Mouse (Mus musculus): Measurements from ENCODE around the gene Clec16a.

Clec16a gene

DNA sequence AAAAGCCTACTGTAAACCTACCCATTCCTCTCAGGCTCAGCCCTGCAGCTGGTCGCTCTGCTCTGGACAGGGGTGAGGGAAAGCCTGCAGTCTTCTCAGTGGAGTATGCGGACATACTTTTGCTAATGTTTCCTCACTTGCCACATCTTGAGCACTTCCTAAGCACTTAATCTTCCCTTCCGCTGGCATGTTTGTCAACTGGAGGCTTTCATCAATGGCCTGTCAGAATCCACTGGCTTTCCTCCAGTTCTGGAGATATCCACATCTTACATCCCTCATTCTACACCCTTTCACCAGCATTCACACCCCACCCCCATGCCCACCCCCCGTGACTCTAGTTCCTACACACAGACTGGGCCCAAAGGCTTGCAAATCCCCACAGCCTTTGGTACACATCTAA lies 182.5 kb downstream of the Clec16a start:
- no peak for DNase-seq

GRCm38 (mm10) chr16:10728886-10729285 lies 183.7 kb downstream of the Clec16a start:
- no peak for DNase-seq

- no peak for DNase-seq
Observed at GRCm38 (mm10) chr16:10730941-10731340, 185.8 kb downstream of the Clec16a start.

- DNase-seq = no peak
Observed at GRCm38 (mm10) chr16:10731785-10732184, 186.6 kb downstream of the Clec16a start.

- no peak for DNase-seq
Observed at GRCm38 (mm10) chr16:10732421-10732820, 187.3 kb downstream of the Clec16a start.

GRCm38 (mm10) chr16:10735781-10736180 lies 190.6 kb downstream of the Clec16a start:
- no peak for DNase-seq

DNA sequence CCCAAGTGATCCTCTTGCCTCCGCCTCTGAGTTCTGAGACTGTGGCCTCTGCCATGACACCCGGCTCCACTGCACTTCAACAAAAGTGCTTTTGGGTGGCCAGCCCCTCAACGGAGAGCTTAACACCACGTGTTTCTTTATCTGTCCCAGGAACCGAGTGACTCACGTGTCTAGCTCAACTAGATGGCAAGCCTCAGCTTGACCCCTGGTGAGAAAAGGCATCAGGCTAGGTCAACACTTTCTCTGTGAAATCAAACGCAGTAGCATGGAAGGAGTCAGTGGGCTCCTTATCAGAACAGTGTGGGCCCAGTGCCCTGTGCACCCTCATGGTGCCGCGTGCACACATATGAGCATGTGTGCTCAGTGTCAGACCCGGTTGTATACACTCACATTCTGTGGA lies 191.2 kb downstream of the Clec16a start:
- no peak for DNase-seq

DNA sequence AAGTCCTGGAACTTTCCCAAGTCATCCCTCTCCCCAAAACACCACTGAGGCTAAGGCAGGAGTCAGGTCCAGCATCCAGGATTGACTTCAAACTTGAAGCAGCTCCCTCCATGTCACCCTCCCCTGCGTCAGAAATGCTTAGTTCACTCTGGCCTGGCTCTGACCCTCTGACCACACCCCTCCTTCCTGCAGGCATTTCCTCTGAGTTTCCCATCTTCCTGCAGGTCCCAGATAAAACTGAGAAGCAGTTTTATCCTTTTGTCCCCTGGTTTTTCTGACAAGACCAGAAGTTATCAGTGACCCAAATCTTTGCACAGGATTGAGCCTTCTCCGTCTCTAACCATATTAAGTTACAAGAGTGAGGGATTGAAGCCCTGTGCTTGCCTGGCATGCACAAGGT lies 192.4 kb downstream of the Clec16a start:
- DNase-seq = no peak

DNA sequence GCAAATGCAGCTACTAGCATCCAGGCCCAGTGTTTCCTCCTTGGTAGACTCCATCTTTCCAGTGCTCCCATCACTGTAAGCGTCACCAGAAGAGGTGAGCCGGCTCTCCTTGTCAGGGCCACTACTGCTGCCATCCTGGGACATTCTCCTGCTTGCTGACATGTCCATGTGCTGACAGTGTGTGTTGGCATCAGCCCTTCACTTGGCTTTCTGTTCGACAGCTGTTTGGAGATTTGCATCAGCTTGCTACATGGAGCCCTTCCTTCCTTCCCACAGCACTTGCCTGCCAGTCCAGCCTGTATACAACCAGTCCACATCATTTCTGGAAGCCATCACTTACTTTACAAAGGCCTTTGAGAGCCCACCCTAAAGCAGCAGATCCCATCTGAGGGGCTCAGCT lies 193.7 kb downstream of the Clec16a start:
- no peak for DNase-seq

DNA sequence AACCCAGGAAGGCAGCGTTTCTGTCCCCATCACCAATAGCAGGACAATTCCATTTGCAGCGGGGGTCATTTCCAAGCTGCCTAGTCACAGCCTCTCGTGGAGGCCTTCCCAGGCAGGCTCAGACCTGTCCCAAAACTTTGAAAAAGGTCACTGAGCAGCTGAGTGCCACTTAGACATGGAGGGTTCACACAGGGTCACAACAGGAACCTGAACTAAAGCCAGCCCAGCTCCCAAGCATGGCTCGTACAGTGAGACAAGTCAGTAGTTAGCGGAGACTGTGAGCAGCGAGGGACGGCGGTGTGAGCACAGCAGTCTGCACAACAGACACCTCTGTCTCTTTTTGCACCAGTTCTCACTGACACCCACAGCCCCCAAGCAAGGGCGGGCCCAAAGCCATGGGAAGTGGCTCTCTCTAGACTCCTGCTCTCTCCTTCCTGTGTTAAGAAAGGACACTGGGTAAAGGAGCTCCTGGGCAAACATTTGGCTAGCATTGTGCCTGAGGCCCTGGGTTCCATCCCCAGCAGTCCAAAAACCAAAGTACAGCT lies 194.8 kb downstream of the Clec16a start:
- no peak for DNase-seq

GRCm38 (mm10) chr16:10741082-10741481 lies 195.9 kb downstream of the Clec16a start:
- no peak for DNase-seq

DNA sequence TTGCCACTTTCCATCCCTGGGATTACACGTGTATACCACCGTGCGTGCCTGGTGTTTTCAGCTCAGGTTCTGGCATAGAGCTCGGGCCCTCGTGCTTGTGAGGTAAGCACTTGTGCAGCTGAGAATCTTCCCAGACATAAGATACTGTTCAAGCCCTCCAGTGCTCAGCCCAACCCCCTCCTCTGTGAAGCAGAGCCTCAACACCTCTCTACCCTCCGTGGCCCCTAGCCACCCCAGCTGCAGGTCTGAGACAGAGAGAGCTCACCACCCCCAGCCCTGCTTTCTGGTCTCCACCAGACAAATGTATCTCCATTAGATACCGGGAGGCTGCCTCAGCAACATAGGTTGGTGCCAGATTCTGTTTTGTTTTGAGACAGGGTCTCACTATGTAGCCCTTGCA lies 204.1 kb downstream of the Clec16a start:
- no peak for DNase-seq

- peak; percentile 74 for DNase-seq
Observed at GRCm38 (mm10) chr16:10749824-10750223, 204.7 kb downstream of the Clec16a start.

GRCm38 (mm10) chr16:10754521-10755296 lies 209.6 kb downstream of the Clec16a start:
- no peak for DNase-seq

DNA sequence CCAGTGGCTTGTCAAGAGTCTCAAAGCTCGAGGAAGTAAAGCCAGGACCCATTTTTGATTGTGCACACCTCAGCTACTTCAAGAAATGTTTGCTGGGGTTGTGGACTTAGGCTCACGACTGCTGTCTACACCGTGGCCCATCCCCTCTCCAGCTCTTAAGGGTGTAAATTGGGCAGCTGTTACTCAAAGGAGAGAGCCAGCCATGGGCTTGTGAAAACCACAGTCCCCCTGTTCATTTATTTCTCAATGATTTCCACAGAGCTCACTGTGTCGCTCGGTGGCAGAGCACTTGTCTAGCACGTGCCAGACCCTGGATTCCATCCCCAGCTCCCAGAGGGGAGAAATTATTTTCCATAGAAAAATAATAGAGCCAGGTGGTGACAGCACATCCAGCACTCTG lies 211.0 kb downstream of the Clec16a start:
- DNase-seq = no peak

GRCm38 (mm10) chr16:10761182-10761581 lies 216.0 kb downstream of the Clec16a start:
- no peak for DNase-seq

DNA sequence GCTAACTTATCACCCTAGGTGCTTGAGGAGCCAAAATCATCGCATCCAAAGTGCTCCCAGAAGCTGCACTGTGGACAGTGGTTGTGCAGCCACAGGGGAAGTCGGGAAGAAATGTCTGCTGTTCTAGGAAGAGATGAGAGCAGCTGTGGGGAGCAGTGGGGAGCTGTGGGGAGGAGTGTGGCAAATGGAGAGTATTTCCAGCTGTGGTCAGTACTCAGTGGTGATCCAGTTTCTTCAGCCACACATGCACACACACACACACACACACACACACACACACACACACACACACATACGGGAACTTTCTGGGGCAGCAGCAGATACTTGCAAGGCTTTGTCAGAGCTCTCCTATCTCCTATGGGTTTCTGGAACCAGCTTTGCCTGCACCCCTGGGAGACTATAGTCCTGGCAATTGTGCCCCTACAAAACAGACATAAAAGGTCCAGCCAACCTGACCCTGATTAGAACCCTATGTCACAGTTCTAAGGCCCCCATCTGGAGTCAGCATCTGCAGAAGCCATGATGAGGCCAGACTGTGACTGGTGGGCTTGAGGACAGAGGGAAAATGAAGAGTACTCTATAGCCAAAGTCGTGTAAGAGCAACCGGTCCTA lies 217.5 kb downstream of the Clec16a start:
- DNase-seq = no peak

DNA sequence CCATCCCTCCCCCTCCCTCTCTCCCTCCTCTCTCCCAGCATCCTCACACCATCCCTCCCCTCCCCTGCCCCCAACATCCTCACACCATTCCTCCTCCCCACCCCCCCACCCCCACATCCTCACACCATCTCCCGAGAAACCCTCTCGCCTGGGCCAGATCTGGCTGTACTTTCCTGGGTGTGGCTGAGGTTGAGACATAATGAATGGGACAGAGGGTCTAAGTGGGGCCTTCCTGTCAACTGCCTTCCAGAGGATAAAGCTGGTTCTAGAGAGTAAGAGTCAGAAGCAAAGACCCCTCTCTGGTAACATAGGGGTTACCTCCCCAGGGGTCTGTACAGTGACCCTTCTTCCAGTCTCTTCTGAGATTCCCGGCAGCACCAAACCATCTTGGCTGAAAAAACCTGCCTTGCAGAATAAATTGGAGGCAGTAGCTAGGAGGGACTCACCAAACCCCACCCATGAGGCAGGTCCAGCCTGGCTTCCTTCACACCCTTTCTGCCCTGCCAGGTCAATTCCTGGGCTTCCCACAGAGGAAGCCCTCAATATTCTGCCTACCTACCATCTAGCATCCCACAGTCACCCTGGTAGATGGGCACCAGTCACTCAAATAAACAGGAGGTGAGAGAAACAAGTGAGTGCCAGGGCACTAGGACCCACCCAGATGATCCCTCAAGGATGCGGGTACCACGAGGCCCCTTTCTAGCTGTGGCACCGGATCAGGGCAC lies 218.6 kb downstream of the Clec16a start:
- no peak for DNase-seq

DNA sequence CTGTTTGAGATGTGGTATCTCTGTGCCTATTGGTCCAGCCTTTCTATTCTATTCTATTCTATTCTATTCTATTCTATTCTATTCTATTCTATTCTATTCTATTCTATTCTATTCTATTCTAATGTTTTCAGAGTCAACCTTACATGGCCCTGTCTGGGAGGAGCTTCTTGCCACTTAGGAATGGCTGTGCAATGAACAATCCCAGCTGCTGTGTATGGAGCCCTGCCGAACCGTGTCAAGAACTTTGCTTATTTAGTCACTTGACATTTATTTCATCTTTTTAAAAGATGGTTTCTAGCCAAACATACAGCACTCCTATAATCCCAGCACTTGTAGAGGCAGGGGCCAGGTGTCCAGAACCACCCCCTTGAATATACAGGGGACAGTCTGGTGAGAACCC lies 219.2 kb downstream of the Clec16a start:
- DNase-seq = no peak

DNA sequence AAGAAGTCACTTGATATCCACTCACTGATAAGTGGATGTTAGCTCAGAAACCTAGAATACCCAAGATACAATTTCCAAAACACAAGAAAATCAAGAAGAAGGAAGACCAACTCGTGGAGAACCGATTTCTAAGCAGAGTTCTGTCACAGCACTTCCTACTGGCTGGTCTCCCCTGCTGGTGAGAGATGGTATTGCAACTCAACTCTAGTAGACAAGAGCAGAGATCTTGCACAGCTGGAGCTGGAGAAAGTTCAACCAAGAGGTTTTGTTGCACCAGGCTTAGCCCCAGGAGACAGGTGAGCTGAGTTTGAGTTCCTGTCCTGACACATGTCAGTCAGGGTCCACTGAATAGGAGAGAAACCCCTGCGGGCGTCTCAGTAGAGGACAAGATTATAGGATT lies 222.0 kb downstream of the Clec16a start:
- DNase-seq = peak; percentile 54

- no peak for DNase-seq
Observed at GRCm38 (mm10) chr16:10768821-10769220, 223.7 kb downstream of the Clec16a start.

DNA sequence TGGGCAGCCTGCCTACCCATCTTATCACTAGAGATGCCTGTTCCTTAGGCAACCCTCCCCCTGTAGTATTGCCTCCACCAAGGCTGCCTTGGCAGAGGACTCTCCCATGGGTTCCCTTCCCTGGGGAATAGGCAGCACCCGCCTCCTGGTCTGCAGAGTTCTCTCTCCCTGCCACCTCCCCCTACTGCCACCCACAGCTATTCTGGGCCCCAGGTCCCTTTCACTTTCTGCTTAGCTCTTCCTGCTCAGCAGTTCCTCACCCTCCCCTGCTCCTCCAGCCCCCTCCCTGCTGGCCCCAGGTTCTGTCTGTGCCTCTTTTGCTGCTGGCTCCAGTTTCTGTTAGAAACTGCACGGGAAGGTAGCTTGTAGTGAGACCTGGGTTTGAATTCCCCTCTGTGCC lies 224.5 kb downstream of the Clec16a start:
- no peak for DNase-seq

GRCm38 (mm10) chr16:10770531-10771325 lies 225.6 kb downstream of the Clec16a start:
- no peak for DNase-seq

All from cerebellum, adult 11 months (tissue).